Mouse (Mus musculus) forebrain, embryonic 16.5 days (tissue): ENCODE results near the gene Amotl1. TPM values are rescaled to one million over a fixed set of nuclear protein-coding genes. Genes with fewer than 3 reads are reported as not detected.
"Not testable (repeated sequence)": the region's sequence is repeated elsewhere in the genome, so short reads cannot be mapped to it uniquely, and the experiment has no call there.

Experiments
- ATAC-seq: fragments of 200-750 bp; cut with Nextera tagmentation; 2 replicates; pipeline ENCODE4 v1.8.0; 2017; ENCODE audit warnings: mild to moderate bottlenecking, moderate library complexity
- H3K27ac ChIP-seq: fragments of 300-500 bp; sonication (generic); 2 replicates; pipeline ENCODE4 v1.5.1; 2014; ENCODE audit warnings: low read length, control low read depth
- H3K27me3 ChIP-seq: fragments of 300-500 bp; sonication (generic); replicated peaks from 2 replicates; pipeline ENCODE4 v1.6.1; 2014; ENCODE audit warnings: low read length; ENCODE audit not compliant: control insufficient read depth, insufficient read depth
- H3K36me3 ChIP-seq: fragments of 300-500 bp; sonication (generic); 2 replicates; pipeline ENCODE4 v1.6.1; 2014; ENCODE audit not compliant: control insufficient read depth, insufficient read depth
- H3K4me1 ChIP-seq: fragments of 300-500 bp; sonication (generic); replicated peaks from 2 replicates; pipeline ENCODE4 v1.6.1; 2014; ENCODE audit warnings: low read length; ENCODE audit not compliant: control insufficient read depth, insufficient read depth
- H3K4me2 ChIP-seq: fragments of 300-500 bp; sonication (generic); 2 replicates; pipeline ENCODE4 v1.6.1; 2014; ENCODE audit warnings: mild to moderate bottlenecking, low read length, control low read depth
- H3K4me3 ChIP-seq: fragments of 300-500 bp; sonication (generic); replicated peaks from 2 replicates; pipeline ENCODE4 v1.5.1; 2014; ENCODE audit warnings: mild to moderate bottlenecking, low read length, control low read depth
- H3K9ac ChIP-seq: fragments of 300-500 bp; sonication (generic); replicated peaks from 2 replicates; pipeline ENCODE4 v1.6.1; 2014; ENCODE audit warnings: low read depth, low read length, control low read depth
- H3K9me3 ChIP-seq: fragments of 300-500 bp; sonication (generic); 2 replicates; pipeline ENCODE4 v1.6.1; 2016; ENCODE audit warnings: low read length; ENCODE audit not compliant: control insufficient read depth
- WGBS: fragments of 180-500 bp; shearing (Covaris S2); extraction: QIAGEN DNeasy Blood & Tissue Kit; methylation state at CpG from one replicate; pipeline ENCODE4 v1.1.7; 2014; 5-methylcytosine and 5-hydroxymethylcytosine counted together
- polyA plus RNA-seq: library from polyadenylated mRNA; unstranded; fragments of >200 nt; fragmentation: Nextera tagmentation; extraction: Ambion mirVana; gene quantifications from 2 replicates; pipeline ENCODE4 v1.2.1, GENCODE M21; 2015

Gene Amotl1
- 9.9 and 10.4 TPM in 2 replicates for polyA plus RNA-seq

GRCm38 (mm10) chr9:14644956-14645355, at the start of gene Amotl1:
TSS of gene Amotl1 (minus strand) at chr9:14645056.
- H3K27ac ChIP-seq = no peak within 1 kb of the TSS
- H3K9me3 ChIP-seq = no peaks in the 10 kb centered on the region
- no peak within 1 kb of the TSS for H3K4me3 ChIP-seq
- ATAC-seq = no peak
- H3K27me3 ChIP-seq = no peaks in the 10 kb centered on the region
- peaks cover 7% of the 10 kb centered on the region; the same call in 1 of the 2 replicates for H3K4me1 ChIP-seq
- no peak within 1 kb of the TSS for H3K4me2 ChIP-seq
- WGBS = 54% methylated on average over 4 of the region's 4 CpGs
- no peaks in the 10 kb centered on the region for H3K36me3 ChIP-seq
- H3K9ac ChIP-seq = no peak within 1 kb of the TSS

- no peak overlapping the region for H3K27ac ChIP-seq
- WGBS = 74% methylated on average over 12 of the region's 12 CpGs
- no peak overlapping the region for H3K9ac ChIP-seq
- no peaks in the 10 kb centered on the region for H3K27me3 ChIP-seq
- H3K4me3 ChIP-seq = no peak overlapping the region
- no peak overlapping the region for H3K4me2 ChIP-seq
- ATAC-seq = no peak
- H3K9me3 ChIP-seq = no peaks in the 10 kb centered on the region
- H3K36me3 ChIP-seq = no peaks in the 10 kb centered on the region
- no peaks in the 10 kb centered on the region for H3K4me1 ChIP-seq
These were observed 44.7 kb upstream of the Amotl1 start for GRCm38 (mm10) chr9:14689376-14690108.

DNA sequence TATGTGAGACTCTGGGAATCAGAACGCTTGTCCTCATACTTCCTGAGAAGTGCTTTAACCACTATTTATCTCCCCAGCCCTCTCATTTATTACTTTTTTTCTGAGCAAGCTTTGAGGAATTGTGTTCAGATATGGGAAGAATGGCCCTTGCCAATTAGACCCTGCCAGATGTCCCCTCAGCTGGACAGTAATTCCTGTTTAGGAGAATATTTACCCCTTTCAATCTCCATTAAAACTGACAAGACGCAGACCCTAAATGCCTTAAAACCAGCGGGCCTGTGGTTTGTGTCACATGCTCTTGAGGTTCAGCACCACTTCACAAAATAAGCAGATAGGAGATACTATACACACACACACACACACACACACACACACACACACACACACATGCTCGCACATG, 39.5 kb upstream of the Amotl1 start:
- Histone ChIP-seq H3K4me2 (no peak overlapping the region), H3K36me3 (no peaks in the 10 kb centered on the region), H3K27me3 (no peaks in the 10 kb centered on the region), H3K4me1 (no peaks in the 10 kb centered on the region), H3K4me3 (no peak overlapping the region), H3K9ac (no peak overlapping the region), H3K9me3 (no peaks in the 10 kb centered on the region), H3K27ac (no peak overlapping the region)
- no peak for ATAC-seq
- 69% methylated on average over 4 of the region's 4 CpGs for WGBS

DNA sequence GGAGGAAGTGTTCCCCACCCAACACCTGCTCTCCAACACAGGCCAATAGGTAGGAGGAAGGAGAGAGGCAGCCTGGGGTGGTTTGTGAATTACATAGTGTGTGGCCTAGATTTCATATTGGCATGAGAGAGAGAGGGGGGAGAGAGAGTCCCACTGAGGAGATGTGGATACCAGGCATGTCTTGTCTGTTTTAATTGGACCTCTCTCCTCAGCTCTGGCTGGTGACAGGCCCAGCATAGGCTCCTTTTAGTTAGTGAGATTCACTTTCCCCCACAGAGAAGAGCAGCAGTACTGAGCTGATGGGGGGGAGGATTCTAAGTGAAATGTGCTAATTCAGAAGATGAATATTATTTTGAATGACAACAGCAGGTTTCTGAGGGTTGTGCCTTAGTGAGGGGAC, 37.9 kb upstream of the Amotl1 start:
- no peak for ATAC-seq

DNA sequence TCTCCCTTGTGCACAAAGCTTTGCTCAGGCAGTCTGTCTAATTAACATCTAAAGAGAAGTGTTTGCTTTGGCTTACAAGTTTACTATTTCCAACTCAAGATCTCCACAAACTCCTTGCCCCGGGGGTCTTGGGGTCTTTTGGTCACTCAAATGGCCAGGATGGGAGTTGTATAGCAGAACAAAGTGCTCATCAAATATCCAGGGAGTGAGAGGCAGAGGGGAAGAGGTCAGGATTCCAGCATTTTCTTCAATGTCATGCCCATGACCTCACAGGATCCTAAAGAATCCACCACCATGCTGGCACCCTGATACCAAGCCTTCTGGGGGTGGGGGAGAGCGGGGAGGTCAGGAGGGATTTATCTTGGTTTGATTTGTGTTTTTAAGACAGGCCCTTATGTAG, 35.7 kb upstream of the Amotl1 start:
- Histone ChIP-seq H3K4me2 (no peak overlapping the region), H3K27me3 (no peaks in the 10 kb centered on the region), H3K36me3 (no peaks in the 10 kb centered on the region), H3K4me3 (no peak overlapping the region), H3K9me3 (peaks cover 3% of the 10 kb centered on the region; the same call in 1 of the 2 replicates), H3K4me1 (no peaks in the 10 kb centered on the region), H3K9ac (no peak overlapping the region), H3K27ac (no peak overlapping the region)
- WGBS = 55% methylated on average over 2 of the region's 2 CpGs
- no peak for ATAC-seq

More for the DNA sequence above, 37.9 kb upstream of the Amotl1 start:
- Histone ChIP-seq H3K27me3 (no peaks in the 10 kb centered on the region), H3K27ac (no peak overlapping the region), H3K36me3 (no peaks in the 10 kb centered on the region), H3K4me1 (no peaks in the 10 kb centered on the region), H3K9ac (no peak overlapping the region), H3K4me3 (no peak overlapping the region), H3K9me3 (peaks cover 3% of the 10 kb centered on the region; the same call in 1 of the 2 replicates), H3K4me2 (no peak overlapping the region)

DNA sequence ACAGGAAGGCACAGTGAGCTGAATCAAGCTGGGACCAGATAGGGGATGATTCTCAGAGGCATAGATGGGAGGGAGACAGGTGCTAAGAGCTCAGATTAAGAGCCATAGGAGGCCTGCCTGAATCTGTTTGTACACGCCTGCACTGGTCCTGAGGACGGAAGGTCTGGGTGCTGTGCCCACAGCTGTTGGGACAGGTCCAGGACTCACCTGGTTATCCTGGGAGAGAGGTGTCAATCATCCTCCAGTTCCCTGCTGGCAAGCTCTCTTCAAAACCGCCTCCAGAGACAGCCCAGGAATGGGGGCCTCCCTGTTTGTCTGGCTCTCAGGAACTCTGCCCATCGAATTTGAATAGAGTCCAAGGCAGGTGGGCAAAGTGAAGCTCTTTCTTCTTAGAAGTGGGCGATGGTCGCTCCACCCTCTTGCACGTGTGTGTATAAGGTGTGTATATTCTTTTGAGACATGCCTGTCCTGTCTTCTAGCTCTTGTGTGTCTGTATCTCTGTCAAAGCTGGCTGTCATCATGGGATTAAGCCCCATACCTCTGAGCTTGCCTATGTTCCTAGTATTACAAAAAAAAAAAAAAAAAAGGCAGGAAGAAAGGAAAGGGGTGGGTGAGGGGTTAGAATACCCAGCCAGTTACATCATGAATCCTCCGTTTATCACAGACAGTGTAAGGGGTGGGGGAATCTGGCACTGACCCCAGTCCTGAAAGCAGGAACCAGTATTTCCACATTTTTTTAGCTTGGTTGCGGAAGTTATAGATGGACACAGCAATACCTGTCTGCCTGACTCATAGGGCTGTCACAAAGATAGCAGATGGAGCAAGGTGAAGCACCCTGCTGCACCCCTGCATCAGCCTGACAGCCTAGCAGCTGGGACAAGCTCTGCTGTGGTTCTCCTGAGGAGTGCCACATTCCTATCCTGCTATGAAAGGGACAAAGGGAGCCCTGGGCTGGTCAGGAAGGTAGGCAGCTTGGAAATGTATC, 31.1 kb upstream of the Amotl1 start:
- WGBS = 54% methylated on average over 9 of the region's 9 CpGs

DNA sequence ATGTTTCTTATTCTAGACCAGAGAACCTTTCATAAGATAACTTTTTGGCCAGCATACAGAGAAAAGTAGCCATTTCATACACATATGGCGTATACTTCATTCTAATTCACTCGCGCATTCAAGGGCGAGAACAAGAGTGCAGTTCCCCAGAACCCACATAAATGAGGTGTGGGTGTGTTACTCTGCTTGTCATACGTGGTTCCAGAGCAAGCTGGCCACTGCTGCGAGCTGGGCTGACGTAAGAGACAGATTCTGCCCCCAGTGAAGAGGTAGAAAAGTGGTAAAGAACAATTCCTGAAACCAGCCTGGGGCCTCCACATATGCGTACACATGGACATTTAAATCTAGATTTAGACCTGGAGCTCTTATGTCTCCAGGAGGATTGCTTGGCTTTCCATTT, 29.6 kb upstream of the Amotl1 start:
- Histone ChIP-seq H3K4me1 (no peaks in the 10 kb centered on the region), H3K9me3 (peaks cover 3% of the 10 kb centered on the region; the same call in 1 of the 2 replicates), H3K4me3 (no peak overlapping the region), H3K27me3 (no peaks in the 10 kb centered on the region), H3K27ac (no peak overlapping the region), H3K36me3 (no peaks in the 10 kb centered on the region), H3K4me2 (no peak overlapping the region), H3K9ac (no peak overlapping the region)
- ATAC-seq = no peak
- WGBS = 90% methylated on average over 8 of the region's 8 CpGs

More for the DNA sequence above, 31.1 kb upstream of the Amotl1 start:
- Histone ChIP-seq H3K4me2 (no peak overlapping the region), H3K36me3 (no peaks in the 10 kb centered on the region), H3K9me3 (peaks cover 3% of the 10 kb centered on the region; the same call in 1 of the 2 replicates), H3K27ac (no peak overlapping the region), H3K4me1 (no peaks in the 10 kb centered on the region), H3K9ac (no peak overlapping the region), H3K4me3 (no peak overlapping the region), H3K27me3 (no peaks in the 10 kb centered on the region)
- ATAC-seq = no peak

DNA sequence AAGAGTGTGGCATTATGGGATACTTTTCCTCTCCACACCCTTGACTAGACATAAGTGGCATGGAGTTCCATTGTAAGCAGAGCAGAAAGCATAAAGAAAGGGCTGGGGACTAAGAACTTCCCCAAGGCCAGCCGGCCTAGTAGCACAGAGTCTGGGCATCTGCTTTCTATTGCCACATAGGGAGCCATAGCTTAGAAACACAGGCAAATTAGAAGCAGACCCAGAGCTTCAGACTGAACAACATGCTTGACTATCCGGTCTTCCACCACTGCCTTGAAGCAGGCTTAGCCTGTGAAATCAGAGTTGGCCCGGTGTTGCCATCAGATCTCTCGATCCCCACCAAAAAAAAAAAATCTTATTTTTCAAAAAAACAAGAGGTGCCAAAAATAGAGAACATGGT, 28.3 kb upstream of the Amotl1 start:
- Histone ChIP-seq H3K4me2 (no peak overlapping the region), H3K4me1 (no peaks in the 10 kb centered on the region), H3K9ac (no peak overlapping the region), H3K36me3 (no peaks in the 10 kb centered on the region), H3K27me3 (no peaks in the 10 kb centered on the region), H3K9me3 (no peaks in the 10 kb centered on the region), H3K4me3 (no peak overlapping the region), H3K27ac (no peak overlapping the region)
- 87% methylated on average over 4 of the region's 4 CpGs for WGBS
- no peak for ATAC-seq

DNA sequence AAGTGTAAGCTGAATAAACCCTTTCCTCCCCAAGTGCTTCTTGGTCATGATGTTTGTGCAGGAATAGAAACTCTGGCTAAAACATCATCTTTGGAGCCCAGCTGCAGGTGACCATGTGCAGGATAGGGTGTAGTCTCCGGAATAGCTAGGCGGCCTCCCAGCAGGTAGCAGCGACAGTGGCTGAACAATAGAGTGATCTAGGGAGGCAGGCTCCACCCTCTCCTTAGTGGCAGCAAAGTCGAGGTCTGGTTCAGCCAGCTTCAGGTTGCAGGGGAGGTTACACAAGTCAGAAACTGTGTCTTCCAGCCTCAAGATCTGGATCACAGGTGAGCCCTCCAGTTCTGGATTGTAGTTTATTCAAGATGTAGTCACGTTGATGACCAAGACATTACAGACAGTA, 27.1 kb upstream of the Amotl1 start:
- not testable (repeated sequence) for H3K9me3 ChIP-seq, H3K4me3 ChIP-seq, H3K36me3 ChIP-seq, H3K27ac ChIP-seq, H3K4me1 ChIP-seq, H3K27me3 ChIP-seq, ATAC-seq, H3K9ac ChIP-seq, H3K4me2 ChIP-seq
- WGBS = 37% methylated on average over 5 of the region's 5 CpGs
